Mouse (Mus musculus) neural tube, embryonic 11.5 days (tissue): ENCODE measurements at regions not wholly inside any gene's neighbourhood (a gene's known extent, or its start where the extent isn't known, plus 50 kb on each side); places are given as distances from the start of the nearest gene placed in this dataset.

Experiments used
- ATAC-seq: fragments of 200-750 bp; cut with Nextera tagmentation; 2 replicates; pipeline ENCODE4 v1.8.0; 2017; ENCODE audit warnings: moderate number of reproducible peaks, mild to moderate bottlenecking, moderate TSS enrichment, moderate library complexity; ENCODE audit not compliant: insufficient read depth, low FRiP score, low TSS enrichment
- DNase-seq: peaks from one replicate; pipeline ENCODE4 v3.0.0-alpha.2; 2015; ENCODE audit warnings: low spot score
- H3K27ac ChIP-seq: fragments of 300-500 bp; sonication (generic); 2 replicates; pipeline ENCODE4 v1.5.1; 2014; ENCODE audit warnings: low read depth, mild to moderate bottlenecking, low read length
- H3K27me3 ChIP-seq: fragments of 300-500 bp; sonication (generic); 2 replicates; pipeline ENCODE4 v1.6.1; 2014; ENCODE audit warnings: mild to moderate bottlenecking, low read length, mixed read lengths; ENCODE audit not compliant: control insufficient read depth, insufficient read depth
- H3K36me3 ChIP-seq: fragments of 300-500 bp; sonication (generic); 2 replicates; pipeline ENCODE4 v1.6.1; 2014; ENCODE audit warnings: mild to moderate bottlenecking, low read length, moderate library complexity, mixed read lengths; ENCODE audit not compliant: control insufficient read depth, insufficient read depth
- H3K4me1 ChIP-seq: fragments of 300-500 bp; sonication (generic); 2 replicates; pipeline ENCODE4 v1.6.1; 2014; ENCODE audit warnings: low read length, mixed read lengths; ENCODE audit not compliant: control insufficient read depth, insufficient read depth
- H3K4me2 ChIP-seq: fragments of 300-500 bp; sonication (generic); 2 replicates; pipeline ENCODE4 v1.6.1; 2014; ENCODE audit warnings: low read depth, mild to moderate bottlenecking, moderate library complexity
- H3K4me3 ChIP-seq: fragments of 300-500 bp; sonication (generic); 2 replicates; pipeline ENCODE4 v1.5.1; 2014; ENCODE audit warnings: low read depth, low read length
- H3K9ac ChIP-seq: fragments of 300-500 bp; sonication (generic); 2 replicates; pipeline ENCODE4 v1.6.1; 2014; ENCODE audit warnings: mild to moderate bottlenecking, low read length
- H3K9me3 ChIP-seq: fragments of 300-500 bp; sonication (generic); 2 replicates; pipeline ENCODE4 v1.6.1; 2016; ENCODE audit warnings: low read length; ENCODE audit not compliant: control insufficient read depth
- WGBS: fragments of 180-500 bp; shearing (Covaris S2); extraction: QIAGEN DNeasy Blood & Tissue Kit; methylation state at CpG from one replicate; pipeline ENCODE4 v1.1.7; 2014; 5-methylcytosine and 5-hydroxymethylcytosine counted together

- no peaks in the 10 kb centered on the region for H3K4me1 ChIP-seq
- no peaks in the 10 kb centered on the region for H3K27me3 ChIP-seq
- 75% methylated on average over 5 of the region's 5 CpGs for WGBS
- no peak overlapping the region for H3K4me2 ChIP-seq
- no peak overlapping the region for H3K4me3 ChIP-seq
- H3K9me3 ChIP-seq = no peaks in the 10 kb centered on the region
- no peak overlapping the region for H3K9ac ChIP-seq
- H3K36me3 ChIP-seq = no peaks in the 10 kb centered on the region
- ATAC-seq (no peak), DNase-seq (no peak)
- no peak overlapping the region for H3K27ac ChIP-seq
Measured at GRCm38 (mm10) chr6:94413987-94414360, 86.2 kb upstream of the Slc25a26 start.

GRCm38 (mm10) chr6:94413297-94413986 is 86.7 kb upstream of the Slc25a26 start:
- 69% methylated on average over 10 of the region's 10 CpGs for WGBS
- ATAC-seq = no peak
- no peak overlapping the region for H3K9ac ChIP-seq

GRCm38 (mm10) chr6:94412341-94412740 is 87.8 kb upstream of the Slc25a26 start:
- H3K27ac ChIP-seq = no peak overlapping the region
- no peak overlapping the region for H3K9ac ChIP-seq
- WGBS = 85% methylated on average over 7 of the region's 7 CpGs
- DNase-seq (no peak), ATAC-seq (no peak)
- H3K4me3 ChIP-seq = no peak overlapping the region
- no peaks in the 10 kb centered on the region for H3K4me1 ChIP-seq
- H3K36me3 ChIP-seq = no peaks in the 10 kb centered on the region
- no peaks in the 10 kb centered on the region for H3K9me3 ChIP-seq
- no peaks in the 10 kb centered on the region for H3K27me3 ChIP-seq
- no peak overlapping the region for H3K4me2 ChIP-seq

More at GRCm38 (mm10) chr6:94413297-94413986, 86.7 kb upstream of the Slc25a26 start:
- Histone ChIP-seq H3K27ac (no peak overlapping the region), H3K9me3 (no peaks in the 10 kb centered on the region), H3K27me3 (no peaks in the 10 kb centered on the region), H3K4me2 (no peak overlapping the region), H3K4me1 (no peaks in the 10 kb centered on the region), H3K36me3 (no peaks in the 10 kb centered on the region), H3K4me3 (no peak overlapping the region)
- no peak for DNase-seq

- Histone ChIP-seq H3K9me3 (no peaks in the 10 kb centered on the region), H3K4me3 (no peak overlapping the region), H3K9ac (no peak overlapping the region), H3K27ac (no peak overlapping the region), H3K4me1 (no peaks in the 10 kb centered on the region), H3K4me2 (no peak overlapping the region), H3K27me3 (no peaks in the 10 kb centered on the region), H3K36me3 (no peaks in the 10 kb centered on the region)
- DNase-seq (no peak), ATAC-seq (no peak)
- 80% methylated on average over 2 of the region's 2 CpGs for WGBS
Measured at GRCm38 (mm10) chr6:94410480-94410879, 89.7 kb upstream of the Slc25a26 start.

DNA sequence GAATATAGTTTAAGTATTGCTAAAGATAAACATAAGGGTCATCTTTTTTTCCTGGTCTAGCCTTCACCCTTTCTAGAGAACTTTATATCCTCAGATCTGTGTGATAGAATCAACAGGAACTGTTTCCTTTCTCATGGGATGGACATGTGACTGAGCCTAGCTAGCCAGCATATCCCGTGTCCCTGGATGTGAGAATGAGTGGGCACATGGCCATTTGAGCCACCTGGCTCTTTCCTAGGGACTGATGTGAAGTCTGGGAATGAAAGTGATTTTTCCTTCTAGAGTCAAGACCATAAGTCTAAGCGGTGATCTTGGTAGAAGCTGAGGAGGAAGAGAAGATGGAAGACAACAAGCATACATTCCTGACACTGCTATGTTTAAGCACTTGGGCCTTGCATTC is 91.1 kb upstream of the Slc25a26 start:
- Histone ChIP-seq H3K4me2 (no peak overlapping the region), H3K9ac (no peak overlapping the region), H3K4me3 (no peak overlapping the region), H3K9me3 (no peaks in the 10 kb centered on the region), H3K27ac (no peak overlapping the region), H3K27me3 (no peaks in the 10 kb centered on the region), H3K4me1 (no peaks in the 10 kb centered on the region), H3K36me3 (no peaks in the 10 kb centered on the region)
- ATAC-seq = no peak
- DNase-seq = no peak
- 92% methylated on average over 2 of the region's 2 CpGs for WGBS

DNA sequence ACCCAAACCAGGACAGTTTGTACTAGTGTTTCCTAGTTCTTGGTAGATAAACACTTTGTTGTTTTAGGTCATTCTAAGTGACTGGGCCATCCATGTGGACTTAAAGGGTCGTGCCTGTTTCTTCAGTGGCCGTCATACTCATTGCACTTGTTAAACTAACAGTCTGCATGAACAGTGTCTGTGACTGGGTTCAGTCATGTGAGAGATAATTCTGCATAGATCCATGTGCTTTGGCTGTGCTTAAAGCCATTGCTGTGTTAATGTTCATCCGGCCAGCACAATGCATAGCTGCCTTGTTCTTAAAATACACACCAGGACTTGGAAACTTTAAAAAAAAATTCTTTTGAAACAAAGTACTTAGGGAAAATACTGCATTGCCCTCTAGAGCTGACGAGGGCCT is 92.4 kb upstream of the Slc25a26 start:
- WGBS = 52% methylated on average over 4 of the region's 4 CpGs
- ATAC-seq = no peak

GRCm38 (mm10) chr6:94405371-94406076 is 94.6 kb upstream of the Slc25a26 start:
- DNase-seq (no peak), ATAC-seq (no peak)

More for the DNA sequence above, 92.4 kb upstream of the Slc25a26 start:
- Histone ChIP-seq H3K4me3 (no peak overlapping the region), H3K4me1 (no peaks in the 10 kb centered on the region), H3K9ac (no peak overlapping the region), H3K9me3 (no peaks in the 10 kb centered on the region), H3K27ac (no peak overlapping the region), H3K27me3 (no peaks in the 10 kb centered on the region), H3K4me2 (no peak overlapping the region), H3K36me3 (no peaks in the 10 kb centered on the region)
- peak; percentile 8 for DNase-seq

DNA sequence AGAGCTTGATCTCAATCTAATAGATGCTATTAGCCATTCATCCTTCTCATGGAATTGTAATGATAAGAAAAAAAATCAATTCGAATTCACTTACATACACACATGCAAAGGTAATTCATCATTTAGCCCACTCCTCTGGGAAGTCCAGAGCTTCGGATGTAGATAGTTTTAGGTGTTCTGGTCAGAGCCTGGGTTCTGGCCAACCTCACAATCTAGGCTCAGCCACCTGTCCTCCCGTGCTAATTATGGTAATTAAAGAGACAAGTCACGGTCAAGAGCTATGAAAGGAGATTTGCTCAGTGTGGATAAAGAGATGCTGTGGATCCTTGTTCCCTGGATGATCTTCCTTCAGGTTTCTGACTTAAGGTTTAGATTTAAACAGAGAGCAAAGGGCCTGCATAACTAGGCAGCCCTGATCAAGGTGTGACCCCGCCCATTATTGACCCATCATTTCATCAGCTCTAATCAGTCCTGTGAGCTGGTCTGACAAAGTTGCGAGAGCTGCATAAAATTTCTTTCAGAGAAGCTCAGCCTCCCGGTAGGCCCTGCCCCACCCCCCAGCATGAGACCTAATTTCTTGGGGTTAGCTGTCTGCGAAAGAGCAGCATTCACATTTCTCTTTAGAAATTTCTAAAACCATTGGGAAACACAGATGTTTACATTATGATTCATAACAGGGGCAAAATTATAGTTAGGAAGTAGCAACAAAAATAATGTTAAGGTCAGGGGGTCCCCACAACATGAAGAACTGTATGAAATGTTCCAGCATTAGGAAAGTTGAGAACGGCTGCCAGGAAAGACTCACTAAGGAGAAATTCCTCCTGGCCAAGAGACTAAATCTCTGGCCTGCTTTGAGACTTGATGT is 98.3 kb upstream of the Slc25a26 start:
- Histone ChIP-seq H3K4me3 (no peak overlapping the region), H3K4me1 (peaks cover 3% of the 10 kb centered on the region; the same call in 1 of the 2 replicates), H3K9ac (no peak overlapping the region), H3K36me3 (no peaks in the 10 kb centered on the region), H3K27me3 (no peaks in the 10 kb centered on the region), H3K27ac (no peak overlapping the region), H3K4me2 (no peak overlapping the region), H3K9me3 (no peaks in the 10 kb centered on the region)
- WGBS = 45% methylated on average over 9 of the region's 9 CpGs
- DNase-seq (no peak), ATAC-seq (no peak)

More at GRCm38 (mm10) chr6:94405371-94406076, 94.6 kb upstream of the Slc25a26 start:
- no peak overlapping the region for H3K27ac ChIP-seq
- no peaks in the 10 kb centered on the region for H3K27me3 ChIP-seq
- H3K36me3 ChIP-seq = no peaks in the 10 kb centered on the region
- H3K4me1 ChIP-seq = peaks cover 3% of the 10 kb centered on the region; the same call in 1 of the 2 replicates
- no peak overlapping the region for H3K9ac ChIP-seq
- H3K4me3 ChIP-seq = no peak overlapping the region
- 89% methylated on average over 8 of the region's 8 CpGs for WGBS
- H3K4me2 ChIP-seq = no peak overlapping the region
- H3K9me3 ChIP-seq = no peaks in the 10 kb centered on the region
